Mouse (Mus musculus) G1E-ER4 (cell line): Measurements from ENCODE around the gene Hivep3. TPM values are rescaled to one million over a fixed set of nuclear protein-coding genes. Genes with fewer than 3 reads are reported as not detected.

Experiments
- GATA1 ChIP-seq: IDR thresholded peaks from one replicate; pipeline ENCODE4 v1.8.0; 2012; ENCODE audit warnings: low read length, inconsistent platforms
- polyA plus RNA-seq: library from polyadenylated mRNA; stranded (reverse); fragments of >175 nt; gene quantifications from 2 replicates; pipeline ENCODE4 v1.2.3, GENCODE M21; 2012

Gene Hivep3
- polyA plus RNA-seq, 1 experiment, result not detected

DNA sequence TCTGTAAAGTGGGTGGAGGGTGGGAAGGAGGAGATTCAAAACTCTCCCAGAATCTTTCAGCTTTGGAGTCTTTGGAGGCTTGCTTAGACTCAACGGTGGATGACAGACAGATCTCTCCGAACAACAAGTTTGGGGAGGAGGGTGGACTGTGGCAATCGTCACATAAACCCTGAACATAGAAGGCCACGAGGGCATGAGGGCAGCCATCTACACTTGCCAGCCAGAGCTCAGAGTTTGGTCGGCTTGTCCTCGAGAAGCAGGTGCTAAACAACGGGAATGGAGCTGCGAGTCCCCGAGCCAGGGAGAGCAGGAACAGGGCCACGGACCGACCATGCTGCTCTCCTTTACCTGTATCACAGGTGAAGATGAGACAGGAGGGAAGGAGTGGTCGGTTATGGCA is 242.2 kb downstream of the Hivep3 start:
- TF ChIP-seq GATA1, result no peak

GRCm38 (mm10) chr4:119976428-119977168 is 243.0 kb downstream of the Hivep3 start:
- no peak for TF ChIP-seq GATA1

DNA sequence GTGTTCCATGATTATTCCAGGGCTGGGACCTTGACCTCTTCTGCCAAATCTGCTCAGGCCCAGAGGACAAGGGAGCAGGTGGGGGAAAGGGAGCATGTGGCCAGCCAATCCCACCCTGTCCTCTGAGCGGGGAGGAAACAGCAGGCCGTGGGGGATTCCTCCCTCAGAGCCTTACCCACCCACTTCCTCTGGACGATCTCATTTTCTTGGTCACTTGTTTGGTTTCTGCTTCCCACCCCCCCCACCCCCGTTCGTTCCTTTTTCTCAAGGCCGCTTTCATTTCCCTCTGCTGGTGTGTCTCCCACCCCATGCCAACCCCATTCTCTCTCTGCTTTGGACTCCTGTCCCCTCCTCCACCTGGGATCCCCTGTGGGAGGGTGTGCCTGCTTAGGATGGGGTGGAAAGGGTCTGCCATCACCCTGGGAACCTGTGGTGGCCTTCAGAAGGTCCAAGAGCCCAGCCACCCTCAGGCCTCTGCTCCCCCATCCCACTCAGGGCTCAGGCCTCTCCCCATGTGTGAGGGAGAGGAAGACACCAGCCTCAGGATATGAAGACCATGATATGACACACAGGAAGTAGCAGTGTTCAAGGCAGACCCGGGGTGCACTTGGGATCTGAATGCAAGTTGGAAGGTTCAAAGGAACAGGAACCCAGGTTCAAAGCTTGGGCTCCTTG is 244.4 kb downstream of the Hivep3 start:
- TF ChIP-seq GATA1, result no peak

GRCm38 (mm10) chr4:119979238-119979829 is 245.8 kb downstream of the Hivep3 start:
- no peak for TF ChIP-seq GATA1

- no peak for TF ChIP-seq GATA1
Measured at GRCm38 (mm10) chr4:119979918-119980317, 246.3 kb downstream of the Hivep3 start.

- no peak for TF ChIP-seq GATA1
Measured at GRCm38 (mm10) chr4:119981047-119981720, 247.6 kb downstream of the Hivep3 start.

GRCm38 (mm10) chr4:119986065-119986464 is 252.5 kb downstream of the Hivep3 start:
- TF ChIP-seq GATA1, result no peak

GRCm38 (mm10) chr4:119986580-119987291 is 253.2 kb downstream of the Hivep3 start:
- TF ChIP-seq GATA1, result no peak

GRCm38 (mm10) chr4:119987376-119988087 is 253.9 kb downstream of the Hivep3 start:
- TF ChIP-seq GATA1, result no peak

GRCm38 (mm10) chr4:119989031-119989693 is 255.6 kb downstream of the Hivep3 start:
- no peak for TF ChIP-seq GATA1

DNA sequence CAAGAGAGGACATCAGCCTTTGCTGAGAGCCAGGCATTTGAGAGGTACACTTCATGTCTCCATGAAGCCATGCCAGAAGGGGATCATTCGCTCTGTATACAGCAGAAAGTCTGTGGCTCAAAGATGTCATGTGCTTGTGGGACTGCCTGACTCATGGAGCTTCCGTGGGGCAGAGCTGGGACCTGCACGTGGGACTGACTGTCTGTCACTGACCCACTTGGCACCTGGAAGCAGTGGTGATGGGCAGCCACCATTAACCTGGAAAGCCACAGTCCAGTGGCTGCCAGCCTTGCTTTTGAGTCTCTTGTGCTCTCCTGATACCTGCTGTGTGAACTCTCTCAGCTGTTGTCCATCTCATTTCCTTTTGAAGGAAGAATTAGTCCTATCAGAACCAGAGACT is 256.8 kb downstream of the Hivep3 start:
- no peak for TF ChIP-seq GATA1

DNA sequence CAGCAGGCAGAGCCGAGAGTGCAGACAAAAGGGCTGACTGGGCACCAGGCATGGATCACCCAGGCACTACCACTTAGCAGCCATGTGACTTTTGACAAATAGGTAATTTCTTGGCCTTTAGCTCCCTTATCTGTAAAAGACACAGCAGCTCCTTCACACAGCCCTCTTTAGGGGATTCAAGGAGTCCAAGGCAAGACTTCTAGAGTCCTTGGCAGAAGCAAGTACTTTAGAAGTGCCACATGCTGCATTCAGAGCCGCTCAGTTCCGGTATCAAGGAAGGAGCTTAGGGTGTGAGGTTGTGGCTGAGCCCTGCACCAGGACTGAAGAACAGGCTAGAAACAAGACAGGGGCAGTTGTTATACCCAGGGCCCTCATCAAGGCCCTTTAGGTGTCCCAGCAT is 257.3 kb downstream of the Hivep3 start:
- no peak for TF ChIP-seq GATA1

DNA sequence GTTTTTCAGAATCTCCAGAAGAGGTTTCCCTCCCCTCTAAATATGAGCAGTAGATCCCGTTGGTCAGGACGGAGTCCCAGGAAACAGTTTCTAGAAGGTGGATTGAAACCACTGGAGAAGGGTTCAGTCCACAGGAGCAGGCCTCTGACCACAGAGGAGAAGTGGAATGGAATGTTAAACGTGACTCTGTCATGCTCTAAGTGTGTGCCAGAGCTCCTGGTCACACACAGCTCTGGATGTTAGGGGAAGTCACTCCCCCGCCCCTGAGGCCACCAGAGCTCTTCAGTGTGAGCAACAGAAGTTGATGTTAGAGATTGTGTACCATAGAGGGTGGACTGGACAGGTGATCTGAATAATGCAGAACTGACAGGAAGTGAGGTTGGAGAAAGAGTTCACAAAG is 258.2 kb downstream of the Hivep3 start:
- TF ChIP-seq GATA1, result no peak

GRCm38 (mm10) chr4:119996377-119996776 is 262.8 kb downstream of the Hivep3 start:
- TF ChIP-seq GATA1, result no peak
